Mouse (Mus musculus) leukemia stem cell, adult 10-12 weeks (primary cell): ENCODE measurements around the gene Pira2. TPM values are rescaled to one million over a fixed set of nuclear protein-coding genes. Genes with fewer than 3 reads are reported as not detected.

Experiments
- polyA plus RNA-seq: library from polyadenylated mRNA; stranded (reverse); fragments of >175 nt; gene quantifications from 2 replicates; pipeline ENCODE4 v1.2.3, GENCODE M21; 2012; ENCODE audit warnings: low replicate concordance

Pira2 gene
- polyA plus RNA-seq, result 0.50 TPM in 1 of 2 replicates, not detected in the other

DNA sequence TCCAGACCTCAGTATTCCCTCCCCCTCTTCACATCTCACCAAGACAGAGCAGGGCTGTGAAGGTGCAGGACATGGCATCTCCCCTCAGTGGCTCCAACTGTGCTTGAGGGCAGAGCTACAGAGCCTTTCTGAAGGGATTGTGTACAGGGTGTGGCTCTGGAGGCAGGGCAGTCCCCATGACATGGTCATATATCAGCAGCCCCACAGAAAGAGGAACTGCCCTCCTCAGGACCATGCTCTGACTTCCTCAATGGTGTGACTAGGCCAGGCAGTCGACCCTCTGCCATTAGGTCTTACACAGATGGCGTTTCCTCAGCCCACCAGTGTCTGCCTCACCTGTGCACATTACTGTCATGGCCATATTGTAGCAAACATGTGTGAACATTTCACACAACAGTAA lies at the start of gene Pira2:
TSS of gene Pira2 (minus strand) at position 101 of the 400 bp plus-strand sequence.

DNA sequence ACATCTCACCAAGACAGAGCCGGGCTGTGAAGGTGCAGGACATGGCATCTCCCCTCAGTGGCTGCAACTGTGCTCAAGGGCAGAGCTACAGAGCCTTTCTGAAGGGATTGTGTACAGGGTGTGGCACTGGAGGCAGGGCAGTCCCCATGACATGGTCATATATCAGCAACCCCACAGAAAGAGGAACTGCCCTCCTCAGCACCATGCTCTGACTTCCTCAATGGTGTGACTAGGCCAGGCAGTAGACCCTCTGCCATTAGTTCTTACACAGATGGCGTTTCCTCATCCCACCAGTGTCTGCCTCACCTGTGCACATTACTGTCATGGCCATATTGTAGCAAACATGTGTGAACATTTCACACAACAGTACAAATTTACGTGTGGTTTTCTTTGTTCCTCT lies 19.3 kb downstream of the Pira2 start, which contains the start of gene Gm15448:
TSS of gene Gm15448 (minus strand) at position 89 of the 400 bp plus-strand sequence.

Other genes starting within 250 kb of the Pira2 start
- not detected in 2 replicates for gene Oscar, start 228.9 kb downstream of the Pira2 start, polyA plus RNA-seq
- 12.9 and 15.1 TPM in 2 replicates for gene Ndufa3, start 227.7 kb downstream of the Pira2 start, polyA plus RNA-seq
- 13.0 and 25.9 TPM in 2 replicates for gene Tfpt, start 215.1 kb downstream of the Pira2 start, polyA plus RNA-seq
- gene Prpf31, start 215.1 kb downstream of the Pira2 start, polyA plus RNA-seq, result 20.0 and 28.6 TPM in 2 replicates
- gene Cnot3, start 199.8 kb downstream of the Pira2 start, polyA plus RNA-seq, result 465 and 678 TPM in 2 replicates
- gene Leng1, start 179.2 kb downstream of the Pira2 start, polyA plus RNA-seq, result 6.2 and 6.4 TPM in 2 replicates
- gene Tmc4, start 167.5 kb downstream of the Pira2 start, polyA plus RNA-seq, result 1.4 and 4.6 TPM in 2 replicates
- gene Tsen34, start 152.2 kb downstream of the Pira2 start, polyA plus RNA-seq, result 18.8 and 66.6 TPM in 2 replicates
- 81.3 and 120 TPM in 2 replicates for gene Mboat7, start 151.5 kb downstream of the Pira2 start, polyA plus RNA-seq
- 67.0 and 502 TPM in 2 replicates for gene Rps9, start 141.1 kb downstream of the Pira2 start, polyA plus RNA-seq
- 4.9 and 6.1 TPM in 2 replicates for gene Pirb, start 124.7 kb downstream of the Pira2 start, polyA plus RNA-seq
- gene Gm15448, start 19.4 kb downstream of the Pira2 start, polyA plus RNA-seq, result not detected in 2 replicates
- 0.46 and 0.67 TPM in 2 replicates for gene Gm14548, start 53.1 kb upstream of the Pira2 start, polyA plus RNA-seq
- 1.5 and 2.2 TPM in 2 replicates for gene Lilra6, start 70.5 kb upstream of the Pira2 start, polyA plus RNA-seq
- 1.4 and 1.5 TPM in 2 replicates for gene Lair1, start 218.2 kb upstream of the Pira2 start, polyA plus RNA-seq